Mouse (Mus musculus) heart, adult 2 months (tissue): ENCODE data around the gene Spns1.

Experiments used
- CTCF ChIP-seq: fragments of 200-600 bp; IDR thresholded peaks from 2 replicates; pipeline ENCODE4 v1.8.1; 2022; ENCODE audit warnings: antibody characterized with exemption, mild to moderate bottlenecking, moderate library complexity
- POLR2A ChIP-seq: fragments of 200-500 bp; IDR thresholded peaks from 2 replicates; pipeline ENCODE4 v1.6.1; 2011; ENCODE audit warnings: mild to moderate bottlenecking, low read depth, low read length, control low read depth; ENCODE audit not compliant: insufficient read depth

GRCm38 (mm10) chr7:126340896-126341295 is 36.4 kb downstream of the Spns1 start:
- TF ChIP-seq POLR2A (no peak), CTCF (no peak)
